Mouse (Mus musculus) embryo, embryonic 11 days (tissue): ENCODE measurements at regions not wholly inside any gene's neighbourhood (a gene's known extent, or its start where the extent isn't known, plus 50 kb on each side); places are given as distances from the start of the nearest gene placed in this dataset.
A peak's percentile ranks its signal among the peaks of the same experiment; 100 is the strongest.

Experiments used
- DNase-seq: peaks from one replicate; pipeline ENCODE4 v3.0.0-alpha.2; 2015

DNA sequence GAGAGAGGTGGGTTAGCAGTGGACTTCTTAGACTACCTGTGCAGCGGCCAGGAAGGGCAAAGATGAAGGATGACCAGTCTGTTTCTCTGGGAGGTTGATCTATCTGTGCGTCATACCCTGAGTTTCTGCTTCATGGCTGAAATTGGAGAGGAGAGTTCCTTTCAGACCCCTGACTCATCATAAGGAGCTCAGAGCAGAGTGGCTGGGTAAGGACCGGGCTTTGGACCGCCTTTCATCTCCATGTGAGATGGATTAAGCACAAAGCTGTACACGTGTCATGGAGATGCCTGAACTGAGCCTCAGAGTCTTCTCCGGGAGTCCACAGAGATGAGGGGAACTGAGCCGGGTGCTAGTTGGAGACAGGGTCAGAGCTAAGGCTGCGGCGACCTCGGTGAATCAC is 80.7 kb upstream of the Gm9887 start:
- DNase-seq, result no peak

DNA sequence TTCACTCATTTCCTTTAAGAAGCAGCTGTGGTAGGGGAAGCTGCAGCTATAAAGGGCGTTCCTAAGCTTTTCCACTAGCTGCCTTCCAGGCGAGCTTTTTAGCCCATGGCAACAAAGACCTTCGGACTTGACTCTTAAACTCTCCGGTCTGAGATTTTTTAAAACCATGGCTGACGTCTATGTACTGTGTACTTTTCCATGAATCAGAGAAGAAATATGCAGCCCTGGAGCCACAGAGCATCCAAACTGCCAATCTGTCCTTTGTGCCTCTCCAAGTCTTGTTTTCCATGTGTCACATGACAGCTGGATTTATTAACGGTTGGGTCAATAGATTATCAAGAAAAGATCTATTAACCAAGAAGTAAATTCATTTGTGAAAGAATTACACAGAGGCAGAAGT is 78.9 kb upstream of the Gm9887 start:
- DNase-seq, result no peak

DNA sequence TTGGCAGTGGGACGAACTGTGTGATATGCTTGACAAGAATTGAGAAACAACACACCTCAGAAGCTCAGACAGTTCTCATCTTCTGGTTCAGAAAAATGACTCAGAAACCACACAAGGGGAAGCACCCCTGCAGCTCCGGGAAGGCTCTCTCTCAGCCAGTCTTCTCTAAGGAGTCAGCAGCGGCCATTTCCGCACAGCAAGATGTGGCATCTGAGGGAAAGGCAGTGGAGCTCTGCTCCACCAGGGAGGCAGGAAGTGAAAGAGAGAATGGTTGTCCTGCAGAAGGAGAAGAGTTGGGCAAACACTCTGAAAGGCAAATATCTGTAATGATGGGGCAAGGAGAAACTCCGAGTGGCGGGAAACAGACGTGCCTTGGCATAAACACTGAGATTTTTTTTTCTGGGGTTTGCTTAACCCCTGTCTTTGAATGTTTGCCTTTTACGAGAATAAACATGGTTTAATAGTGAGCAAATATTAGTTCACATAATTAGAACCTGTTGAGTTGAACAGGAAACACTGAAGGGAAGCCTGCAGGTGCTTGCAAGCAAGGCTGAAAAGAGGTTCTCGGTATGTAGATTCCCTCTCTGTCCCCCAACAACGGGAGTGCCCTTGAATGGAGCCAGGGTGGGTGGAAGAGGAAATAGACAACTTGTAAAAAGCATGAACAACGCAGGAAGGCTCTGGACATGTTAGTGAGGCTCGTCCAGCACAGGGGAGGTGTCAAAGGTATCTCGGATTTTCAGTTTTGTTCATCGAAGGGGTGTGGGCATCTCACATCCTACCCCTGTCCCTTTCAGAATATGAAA is 75.9 kb upstream of the Gm9887 start:
- DNase-seq, result no peak

DNA sequence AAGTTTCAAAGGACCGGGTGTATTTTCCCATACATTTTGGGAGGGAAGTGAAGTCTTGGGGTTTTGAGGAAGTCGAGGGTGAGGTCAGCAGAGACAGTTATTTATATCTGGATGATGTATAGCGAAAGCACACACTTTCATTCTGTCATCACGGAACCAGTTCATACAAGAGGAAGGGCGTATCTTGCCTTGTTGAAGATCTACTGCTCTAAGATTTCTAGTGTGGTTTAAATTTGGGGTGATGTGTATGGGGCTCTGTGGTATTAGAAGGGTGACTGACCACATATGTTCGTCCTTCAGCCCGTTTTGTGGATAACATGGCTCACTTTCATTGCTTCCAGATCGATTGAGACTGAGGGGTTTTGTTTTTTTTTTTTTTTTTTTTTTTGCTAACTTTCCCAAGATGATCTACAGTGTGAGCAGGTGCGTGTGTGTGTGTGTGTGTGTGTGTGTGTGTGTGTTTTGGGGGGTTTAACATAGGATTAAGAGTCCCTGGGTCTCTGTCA is 75.1 kb upstream of the Gm9887 start:
- DNase-seq, result no peak

DNA sequence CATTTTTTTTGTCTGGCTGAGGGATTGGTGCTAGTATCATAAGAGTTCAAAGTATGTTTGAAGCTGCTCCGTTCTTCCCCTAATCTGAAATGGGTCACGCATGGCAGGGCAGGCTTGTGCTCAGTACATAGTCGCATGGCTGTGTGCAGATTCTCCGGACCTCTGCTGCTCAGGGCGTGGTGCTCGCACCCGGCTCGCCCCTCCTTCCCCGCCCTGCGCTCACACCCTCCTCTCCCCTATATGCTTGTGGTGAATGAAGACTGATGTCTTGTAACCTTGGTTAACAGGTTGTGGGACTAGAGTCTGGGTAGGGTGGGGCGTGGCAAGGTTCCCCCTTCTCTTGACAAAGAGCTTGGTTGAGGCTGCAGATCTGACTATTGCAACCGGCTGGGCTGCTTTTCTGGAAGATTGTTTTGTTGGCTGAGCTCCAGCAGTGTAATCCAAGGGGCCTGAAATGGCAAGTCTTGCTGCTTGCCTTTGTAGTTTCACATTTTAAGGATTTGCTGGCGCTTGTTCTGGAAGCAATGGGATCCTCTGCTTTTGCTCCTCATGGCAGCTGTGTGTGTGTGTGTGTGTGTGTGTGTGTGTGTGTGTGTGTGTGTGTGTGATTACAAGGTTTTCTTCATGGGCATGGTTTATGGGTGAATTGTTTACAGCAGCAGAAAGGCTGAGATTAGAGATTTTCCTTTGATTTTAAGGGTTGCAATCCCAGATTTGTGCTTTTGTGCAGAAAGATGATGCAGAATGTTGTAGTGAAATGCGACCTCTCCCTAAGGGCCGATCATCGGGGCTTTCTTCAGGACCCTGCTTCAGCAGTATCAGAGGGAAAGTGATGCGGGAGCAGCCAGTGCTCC is 74.4 kb upstream of the Gm9887 start:
- peak; percentile 61 for DNase-seq

DNA sequence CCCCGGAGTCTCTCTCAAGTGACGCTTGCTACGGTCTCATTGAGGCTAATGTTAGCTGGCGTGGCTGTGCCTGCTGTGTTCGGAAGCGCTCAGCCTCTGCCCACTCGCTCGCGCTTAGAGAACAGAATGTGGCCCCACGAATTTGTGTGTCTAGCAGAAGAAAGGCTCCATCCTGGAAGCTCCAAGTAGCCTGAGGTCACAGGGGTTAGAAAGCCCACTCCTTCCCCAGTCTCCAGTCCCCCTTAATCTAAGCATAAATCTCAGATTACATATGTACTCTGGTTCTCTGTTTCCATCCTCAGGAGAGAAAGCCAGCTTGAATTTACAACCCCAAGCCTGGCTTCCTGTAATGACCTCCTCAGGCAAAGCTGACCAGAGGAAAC is 73.8 kb upstream of the Gm9887 start:
- peak; percentile 68 for DNase-seq

DNA sequence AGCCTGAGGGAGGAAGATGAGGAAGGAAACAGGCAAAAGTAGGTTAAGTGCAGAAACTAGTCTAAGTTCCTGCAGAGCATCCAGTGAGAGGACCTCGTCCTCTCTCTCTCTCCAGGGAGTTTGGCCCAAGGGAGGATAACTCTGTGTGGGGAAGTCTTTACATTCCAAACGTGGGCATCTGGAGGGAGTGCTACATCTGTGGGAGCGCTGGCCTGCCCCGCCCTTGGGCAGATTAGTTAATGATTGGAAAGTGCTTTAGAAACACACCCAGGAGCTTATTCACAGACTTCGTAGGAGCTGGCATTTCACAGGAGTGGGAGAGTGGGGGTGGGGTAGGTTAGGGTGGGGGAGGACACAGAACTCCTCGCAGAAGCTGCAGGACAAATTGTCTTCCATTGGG is 70.1 kb upstream of the Gm9887 start:
- DNase-seq, result no peak

DNA sequence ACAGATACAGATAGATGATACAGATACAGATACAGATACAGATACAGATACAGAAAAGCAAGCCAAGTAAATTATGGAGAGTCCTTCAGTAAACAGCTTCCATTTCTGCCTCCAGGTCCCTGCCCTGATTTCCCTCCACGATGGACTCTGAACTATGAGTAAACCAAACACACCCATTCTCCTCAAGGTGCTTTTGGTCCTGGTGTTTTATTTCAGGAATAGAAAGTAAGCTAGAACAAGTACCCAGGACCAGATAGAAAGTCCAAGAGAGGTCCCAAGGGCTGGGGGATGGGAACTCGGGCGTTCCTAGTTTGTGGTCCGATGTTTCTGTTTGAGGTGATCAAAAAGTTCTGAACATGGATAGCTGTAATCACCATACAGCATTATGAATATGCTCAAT is 69.5 kb upstream of the Gm9887 start:
- no peak for DNase-seq

DNA sequence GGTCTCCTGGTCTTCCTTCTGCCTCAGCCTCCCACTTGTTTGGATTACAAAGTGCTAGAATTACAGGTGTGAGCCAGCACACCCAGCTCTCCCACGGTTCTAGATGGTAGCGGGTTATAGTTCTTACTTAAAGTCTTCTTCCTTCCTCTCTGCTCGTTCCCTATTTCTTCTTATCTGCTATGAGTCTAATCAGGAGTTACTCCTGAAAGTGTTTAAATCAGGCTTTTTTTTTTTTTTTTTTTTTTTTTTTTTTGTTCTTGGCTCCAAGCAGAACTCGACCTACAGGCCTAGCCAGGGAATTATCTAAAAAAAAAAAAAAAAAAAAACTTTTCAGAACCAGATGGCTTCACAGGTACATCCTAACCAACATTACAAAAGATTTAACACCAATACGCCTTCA is 66.0 kb upstream of the Gm9887 start:
- DNase-seq, result no peak

DNA sequence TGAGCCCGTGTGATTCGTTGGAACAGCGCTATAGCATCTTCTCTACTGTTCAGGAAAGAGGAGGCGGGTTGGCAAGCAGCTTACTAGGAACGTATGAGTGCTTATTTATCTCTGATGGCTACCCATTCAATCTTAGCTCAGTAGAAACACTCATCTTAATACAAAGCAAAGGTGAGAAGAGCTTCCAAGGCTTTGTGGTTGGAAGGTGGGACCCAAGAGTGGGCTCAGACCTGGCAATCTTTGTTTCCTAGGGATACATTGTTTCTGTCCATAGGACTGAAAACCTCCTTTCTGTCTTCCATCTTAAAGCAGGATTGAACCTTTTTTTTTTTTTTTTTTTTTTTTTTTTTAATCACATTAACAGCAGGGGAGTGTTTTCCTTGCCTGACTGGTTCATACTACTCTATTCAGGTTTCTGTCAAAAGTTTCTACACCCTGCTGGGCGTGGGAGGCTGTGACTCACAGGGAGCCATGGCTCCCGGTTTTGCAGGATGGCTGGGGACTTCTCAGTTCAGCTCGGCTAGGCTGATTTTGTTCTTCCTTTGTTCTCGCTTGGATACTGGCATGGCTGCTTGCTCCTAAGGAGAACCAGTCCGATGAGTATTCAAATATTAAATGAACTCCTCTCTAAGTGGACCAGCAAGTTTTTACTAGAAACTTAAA is 64.7 kb upstream of the Gm9887 start:
- DNase-seq, result peak; percentile 67

DNA sequence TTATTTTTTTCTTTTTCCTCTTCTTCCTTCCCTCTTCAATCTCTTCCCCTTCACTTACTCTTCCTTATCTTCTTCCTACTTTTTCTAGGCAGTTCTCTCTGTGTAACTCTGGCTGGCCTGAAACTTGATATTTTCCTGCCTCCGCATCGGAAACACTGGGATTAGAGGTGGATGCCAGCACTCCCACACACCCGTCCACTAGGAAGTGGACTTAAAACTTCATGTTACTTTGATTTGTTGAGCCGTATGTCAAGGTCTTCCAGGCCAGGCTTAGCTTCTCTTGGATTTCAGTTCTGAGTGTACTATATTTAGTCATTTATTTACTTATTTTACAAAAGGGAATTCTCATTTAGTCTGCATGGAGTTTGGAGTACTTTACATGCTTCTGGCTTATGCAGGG is 62.1 kb upstream of the Gm9887 start:
- no peak for DNase-seq

DNA sequence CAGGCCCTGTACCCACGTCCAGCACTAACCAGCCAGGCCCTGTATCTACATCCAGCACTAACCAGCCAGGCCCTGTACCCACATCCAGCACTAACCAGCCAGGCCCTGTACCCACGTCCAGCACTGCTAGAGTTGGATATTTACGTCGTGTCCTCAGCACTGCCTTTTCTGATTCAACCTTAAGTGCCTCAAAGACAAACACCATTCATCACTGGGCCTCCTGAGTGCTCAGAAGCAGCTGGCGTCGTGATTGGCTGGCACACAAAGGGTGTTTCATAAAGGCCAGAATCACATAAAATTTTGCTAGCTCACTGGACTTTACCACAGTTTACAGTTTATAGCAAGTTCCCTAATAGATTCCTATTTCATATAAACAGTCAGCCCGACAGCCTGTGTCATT is 59.8 kb upstream of the Gm9887 start:
- peak; percentile 54 for DNase-seq

DNA sequence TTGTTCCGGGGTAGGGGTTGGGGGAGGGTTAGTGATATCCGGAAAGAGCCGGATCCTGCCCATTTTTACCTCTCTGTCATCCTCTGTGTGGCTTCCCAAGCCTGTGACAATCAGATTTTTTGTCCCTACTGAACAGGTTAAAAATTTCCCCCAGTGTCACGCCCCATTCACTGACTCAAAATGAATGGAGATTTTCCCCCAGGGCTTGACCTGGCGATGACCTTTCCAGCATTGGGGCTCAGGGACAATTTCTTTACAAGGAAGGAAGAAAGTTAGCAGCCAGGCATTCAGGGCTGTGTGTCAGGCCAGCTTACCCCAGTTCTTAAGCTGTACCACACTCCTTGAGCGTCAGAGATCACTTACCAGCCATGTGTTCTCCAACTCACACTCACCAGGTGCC is 55.9 kb upstream of the Gm9887 start:
- DNase-seq, result no peak

DNA sequence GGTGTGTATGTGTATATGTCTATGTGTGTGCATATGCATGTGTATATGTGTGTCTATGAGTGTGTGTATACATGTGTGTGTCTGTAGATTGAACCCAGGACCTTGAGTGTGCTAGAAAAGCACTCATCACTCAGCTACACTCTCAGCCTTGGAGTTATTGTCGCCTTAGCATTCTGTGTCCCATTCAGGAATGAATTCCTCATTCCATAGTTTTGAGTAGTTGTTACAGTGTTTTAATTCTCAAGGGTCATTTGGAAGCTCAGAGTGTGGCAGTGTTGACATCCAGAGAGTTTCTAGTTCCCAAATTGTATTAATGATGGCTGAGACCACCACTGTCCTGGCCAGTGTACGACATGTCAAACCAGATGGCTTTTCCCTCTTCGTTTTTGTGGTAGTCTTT is 53.4 kb upstream of the Gm9887 start:
- DNase-seq, result no peak

DNA sequence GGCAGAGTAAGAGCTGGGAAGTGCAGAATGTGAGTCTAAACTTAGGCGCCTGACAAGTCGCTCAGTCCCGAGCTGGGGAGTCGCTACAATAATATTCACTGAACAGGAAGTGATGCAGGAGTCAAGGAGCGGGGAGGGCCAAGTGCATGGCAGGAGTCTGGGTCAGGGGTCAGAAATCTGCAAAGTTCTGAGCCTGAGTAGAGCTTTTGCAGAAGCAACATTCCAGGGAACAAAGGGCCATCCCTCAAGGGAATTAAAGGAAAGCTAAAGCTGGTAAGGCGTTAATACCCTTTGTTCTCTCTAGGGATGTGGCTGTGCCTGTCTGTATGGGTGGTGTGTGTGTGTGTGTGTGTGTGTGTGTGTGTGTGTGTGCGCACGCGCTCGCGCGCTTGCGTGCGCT is 52.7 kb upstream of the Gm9887 start:
- peak; percentile 78 for DNase-seq
